Mouse (Mus musculus) C2C12 (cell line): ENCODE measurements around the gene Gm5737.

Experiments used
- CTCF ChIP-seq: IDR thresholded peaks from one replicate; pipeline ENCODE4 v1.5.1; 2011; ENCODE audit not compliant: control insufficient read depth, insufficient read depth, insufficient read length
- USF1 ChIP-seq: IDR thresholded peaks from one replicate; pipeline ENCODE4 v1.6.1; 2011; ENCODE audit warnings: low read depth, mild to moderate bottlenecking, control low read depth, moderate library complexity

DNA sequence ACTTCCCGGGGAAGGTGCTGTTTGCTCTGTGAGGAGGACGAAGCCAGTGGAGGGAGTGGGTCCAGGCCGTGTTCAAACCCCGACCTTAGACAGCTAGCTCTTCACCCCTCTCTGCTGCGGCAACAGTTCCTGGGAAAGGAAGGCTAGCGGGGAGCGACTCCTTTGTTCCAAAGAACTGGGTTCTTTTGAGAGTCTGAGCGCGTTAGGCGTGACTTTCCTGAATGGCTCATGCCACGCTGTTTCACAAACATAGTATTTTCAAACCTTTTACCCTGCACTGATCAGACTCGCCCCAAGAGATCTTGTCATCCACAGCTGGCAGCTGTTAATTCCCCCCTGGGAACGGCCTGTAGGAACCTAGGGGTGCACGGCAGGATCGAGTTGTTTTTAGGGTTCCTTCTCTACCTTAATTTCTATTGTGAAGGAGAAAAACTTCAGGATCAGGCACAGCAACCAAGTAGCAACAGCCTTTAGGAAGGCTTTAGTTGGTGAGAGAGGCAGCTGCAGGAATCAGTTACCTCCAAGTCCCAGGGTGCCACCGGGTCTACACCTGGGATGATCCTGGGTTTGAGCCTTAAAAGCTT lies 31.8 kb downstream of the Gm5737 start:
- TF ChIP-seq CTCF: no peak
- TF ChIP-seq USF1: no peak
